Mouse (Mus musculus) naive thymus-derived CD4-positive, alpha-beta T cell, adult 2 months (primary cell): ENCODE measurements around the gene Tor4a.

ENCODE experiments used
- DNase-seq: peaks from one replicate; pipeline ENCODE4 v3.0.0-alpha.2; 2011; ENCODE audit warnings: low read depth

Gene Tor4a

GRCm38 (mm10) chr2:25224766-25225752, 28.4 kb upstream of the Tor4a start:
- DNase-seq, result peak; percentile 99

- no peak for DNase-seq
Observed at GRCm38 (mm10) chr2:25224492-25224765, 27.7 kb upstream of the Tor4a start, which contains the start of gene Tubb4b. Gene Tubb4b (minus strand): TSS chr2:25224702.

DNA sequence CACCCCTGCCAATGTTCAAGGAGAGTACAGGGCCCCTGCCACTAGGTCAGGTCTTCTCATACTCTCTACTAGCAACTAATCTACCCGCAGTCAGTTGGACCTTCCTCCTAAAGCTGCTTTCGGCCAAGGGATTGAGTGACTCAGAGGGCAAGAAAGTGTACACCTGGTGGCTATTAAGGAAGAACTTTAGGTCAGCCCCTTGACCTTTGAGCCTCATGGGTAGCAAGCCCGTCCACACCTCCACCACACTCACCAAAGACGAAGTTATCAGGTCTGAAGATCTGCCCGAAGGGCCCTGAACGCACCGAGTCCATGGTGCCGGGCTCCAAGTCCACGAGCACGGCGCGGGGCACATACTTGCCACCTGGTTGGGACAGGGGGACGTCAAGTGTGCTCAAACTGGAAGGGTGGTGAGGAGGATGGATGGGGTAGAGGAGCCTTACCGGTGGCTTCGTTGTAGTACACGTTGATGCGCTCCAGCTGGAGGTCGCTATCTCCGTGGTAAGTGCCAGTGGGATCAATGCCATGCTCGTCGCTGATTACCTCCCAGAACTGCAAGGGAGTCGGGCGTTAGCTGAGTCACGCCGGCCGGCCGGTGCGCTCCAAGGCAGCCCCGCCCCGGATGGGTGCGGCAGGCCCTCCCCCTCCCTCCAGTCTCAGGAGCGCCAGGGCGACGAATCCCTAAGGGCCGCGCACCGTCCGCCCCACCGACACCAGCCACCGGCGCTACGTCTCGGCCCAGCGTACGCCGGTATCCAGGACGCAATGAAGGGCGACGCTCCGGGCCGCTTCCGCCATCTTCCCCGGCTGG, 27.2 kb upstream of the Tor4a start:
- DNase-seq, result no peak

DNA sequence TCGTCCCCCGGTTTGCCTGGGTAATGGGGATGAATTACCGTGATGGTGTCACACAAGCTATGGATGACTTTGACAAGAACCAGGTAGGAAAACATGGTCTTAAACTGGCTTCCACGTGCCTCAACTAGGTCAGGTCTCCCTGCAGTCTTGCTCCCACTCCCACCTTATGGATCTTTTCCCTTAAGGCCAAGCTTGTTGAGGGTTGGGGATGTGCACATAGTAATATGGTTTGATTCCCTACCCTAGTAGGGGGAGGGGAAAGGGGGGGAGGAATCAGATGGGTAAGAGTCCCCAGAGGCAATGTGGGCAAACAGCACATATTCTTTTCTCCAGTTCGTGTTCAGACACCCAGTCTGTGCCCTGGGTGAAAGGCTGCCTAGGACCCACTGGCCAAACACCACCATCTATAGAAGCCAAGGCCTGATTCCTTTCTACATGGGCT, 24.7 kb upstream of the Tor4a start:
- no peak for DNase-seq

GRCm38 (mm10) chr2:25218445-25218844, 21.8 kb upstream of the Tor4a start, which contains the start of gene Fam166a:
Gene Fam166a (plus strand): TSS chr2:25218745.
- DNase-seq, result no peak

DNA sequence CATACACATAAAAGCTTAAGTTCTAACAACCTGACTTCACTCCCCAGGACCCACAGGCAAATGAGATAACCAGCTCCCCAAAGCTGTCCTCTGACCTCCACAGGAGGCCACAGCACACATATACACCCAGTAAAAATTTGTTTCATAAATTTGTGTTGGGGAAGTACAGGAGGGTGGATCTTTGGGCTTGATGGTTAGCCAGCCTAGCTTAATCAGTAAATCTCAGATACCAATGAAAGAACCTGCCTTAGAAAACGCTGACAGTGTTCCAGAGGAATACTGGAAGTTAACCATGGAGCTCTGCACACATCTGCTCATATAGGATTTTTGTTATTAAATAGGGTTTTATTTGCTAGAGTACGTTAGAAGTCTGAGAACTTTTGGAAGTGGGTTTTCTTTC, 21.0 kb upstream of the Tor4a start:
- no peak for DNase-seq

GRCm38 (mm10) chr2:25214444-25214843, 17.8 kb upstream of the Tor4a start, which contains the start of gene Stpg3:
Gene Stpg3 (minus strand): TSS chr2:25214637.
- DNase-seq, result no peak

DNA sequence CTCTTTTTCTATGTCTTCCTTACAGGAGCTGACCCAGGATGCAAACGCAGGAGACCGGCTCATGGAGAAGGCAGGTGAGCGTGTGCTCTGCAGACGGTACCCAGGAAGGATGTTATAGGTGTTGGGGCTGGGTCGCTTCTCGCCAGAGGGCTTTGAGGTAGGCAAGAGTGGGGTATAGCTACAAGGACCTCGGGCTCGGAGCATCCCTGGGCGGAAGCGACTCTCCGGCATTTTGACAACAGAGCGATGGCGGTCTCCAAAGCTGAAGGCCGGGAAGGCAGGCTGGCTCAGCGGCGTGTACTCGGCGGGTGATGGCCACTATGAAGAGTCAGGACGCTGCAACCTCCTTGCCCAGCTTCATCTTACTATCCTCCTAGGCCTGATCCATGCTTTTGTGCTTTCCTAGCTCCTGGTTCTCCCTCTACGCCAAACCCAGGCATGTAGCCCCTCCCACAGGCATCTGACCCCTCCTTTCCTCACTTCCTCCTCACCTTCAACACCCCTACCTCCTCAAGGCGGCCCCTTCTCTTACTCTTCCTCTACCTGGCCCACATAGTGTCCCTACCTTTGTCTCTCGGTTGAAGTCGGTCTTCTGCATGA, 16.7 kb upstream of the Tor4a start:
- DNase-seq, result no peak

DNA sequence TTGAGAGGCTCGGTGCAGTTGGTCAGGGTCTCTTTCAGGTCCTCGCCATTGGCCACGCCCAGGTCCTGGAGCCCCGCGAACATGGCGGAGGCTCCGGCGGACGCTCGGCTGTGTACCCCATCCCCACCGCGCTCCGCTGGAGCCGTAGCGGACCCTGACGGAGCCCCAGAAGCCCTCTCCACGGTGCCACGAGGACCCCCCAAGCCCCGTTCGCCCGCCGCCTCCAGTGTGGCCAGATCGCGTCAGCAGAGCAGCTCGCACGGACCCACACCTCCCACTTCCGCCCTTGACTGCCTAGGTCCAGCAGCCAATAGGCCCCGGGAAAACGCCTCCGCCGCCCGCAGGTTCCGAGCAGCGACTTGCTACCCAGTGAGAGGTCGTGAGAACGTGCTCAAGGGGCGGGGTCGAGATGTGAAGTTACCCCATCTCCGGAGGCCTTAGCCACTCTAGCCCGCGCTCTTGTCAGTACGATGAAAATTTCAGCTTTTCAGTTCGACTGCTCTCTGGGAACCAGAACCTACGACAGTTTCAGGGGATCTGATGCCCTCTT, 14.5 kb upstream of the Tor4a start, which contains the start of gene Nelfb:
TSS of gene Nelfb (minus strand) at position 369 of the 550 bp plus-strand sequence.
- DNase-seq, result peak; percentile 86

DNA sequence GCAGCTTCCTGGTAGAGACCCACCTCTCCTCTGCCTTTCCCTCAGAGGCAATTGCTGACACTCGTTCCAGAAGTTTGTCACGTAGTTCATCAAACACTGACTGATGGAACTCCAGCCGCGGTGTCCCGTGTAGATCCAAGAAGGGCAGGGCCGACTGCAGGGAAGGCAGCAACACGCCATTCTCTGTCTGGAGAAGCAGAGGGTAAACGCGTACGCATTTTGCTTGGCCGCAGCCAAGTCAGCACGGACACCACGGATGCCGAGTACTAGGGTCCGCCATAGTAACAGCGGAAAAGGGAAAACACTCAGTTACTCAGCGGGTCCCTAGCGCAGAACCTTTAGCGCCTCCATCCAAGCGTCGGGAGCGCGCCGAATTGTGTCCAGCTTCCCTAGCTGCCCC, 14.0 kb upstream of the Tor4a start:
- DNase-seq, result no peak

- DNase-seq, result no peak
Observed at GRCm38 (mm10) chr2:25207593-25207992, 10.9 kb upstream of the Tor4a start.

GRCm38 (mm10) chr2:25203631-25204214, 7.0 kb upstream of the Tor4a start:
- no peak for DNase-seq

DNA sequence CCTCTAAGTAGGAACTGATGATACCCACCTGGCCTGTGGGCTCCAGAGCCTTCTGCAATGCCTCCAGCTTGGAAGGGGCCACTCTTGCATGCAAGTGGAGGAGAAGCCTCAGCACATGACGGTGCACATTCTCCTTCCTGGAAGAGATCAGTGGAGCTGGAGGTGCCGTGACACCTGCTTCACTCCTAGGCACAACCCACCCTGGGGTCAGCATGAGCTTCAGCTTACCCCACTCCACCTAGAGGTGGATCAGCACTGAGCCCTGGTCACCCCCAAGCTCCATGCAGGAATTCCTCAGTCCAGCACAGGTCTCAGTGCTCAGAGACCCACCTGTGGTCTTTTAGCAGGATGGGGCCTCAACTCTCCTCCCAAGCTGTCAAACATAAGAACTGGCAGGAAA, 3.9 kb upstream of the Tor4a start:
- DNase-seq, result no peak

GRCm38 (mm10) chr2:25197946-25198345, 1.3 kb upstream of the Tor4a start:
- no peak for DNase-seq

DNA sequence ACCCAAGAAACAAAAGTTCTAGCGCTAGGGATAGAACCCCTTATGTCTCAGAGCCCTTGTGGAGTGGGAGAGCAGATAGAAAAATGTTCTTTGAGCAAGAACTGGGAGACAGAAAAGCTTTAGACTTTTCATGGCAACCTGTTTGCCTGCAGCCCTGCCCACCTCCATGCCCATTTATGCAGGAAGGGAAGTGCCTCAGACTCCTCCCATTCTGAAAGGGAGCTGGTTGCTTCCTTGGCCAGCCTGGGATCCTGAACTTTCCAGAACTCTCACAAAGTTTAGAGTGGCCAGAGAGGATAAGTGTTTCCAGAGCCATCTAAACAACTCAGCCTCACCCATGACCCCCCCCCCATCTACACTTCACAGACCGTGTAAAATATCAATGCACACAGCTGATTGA, 505 bp upstream of the Tor4a start:
- DNase-seq, result no peak

DNA sequence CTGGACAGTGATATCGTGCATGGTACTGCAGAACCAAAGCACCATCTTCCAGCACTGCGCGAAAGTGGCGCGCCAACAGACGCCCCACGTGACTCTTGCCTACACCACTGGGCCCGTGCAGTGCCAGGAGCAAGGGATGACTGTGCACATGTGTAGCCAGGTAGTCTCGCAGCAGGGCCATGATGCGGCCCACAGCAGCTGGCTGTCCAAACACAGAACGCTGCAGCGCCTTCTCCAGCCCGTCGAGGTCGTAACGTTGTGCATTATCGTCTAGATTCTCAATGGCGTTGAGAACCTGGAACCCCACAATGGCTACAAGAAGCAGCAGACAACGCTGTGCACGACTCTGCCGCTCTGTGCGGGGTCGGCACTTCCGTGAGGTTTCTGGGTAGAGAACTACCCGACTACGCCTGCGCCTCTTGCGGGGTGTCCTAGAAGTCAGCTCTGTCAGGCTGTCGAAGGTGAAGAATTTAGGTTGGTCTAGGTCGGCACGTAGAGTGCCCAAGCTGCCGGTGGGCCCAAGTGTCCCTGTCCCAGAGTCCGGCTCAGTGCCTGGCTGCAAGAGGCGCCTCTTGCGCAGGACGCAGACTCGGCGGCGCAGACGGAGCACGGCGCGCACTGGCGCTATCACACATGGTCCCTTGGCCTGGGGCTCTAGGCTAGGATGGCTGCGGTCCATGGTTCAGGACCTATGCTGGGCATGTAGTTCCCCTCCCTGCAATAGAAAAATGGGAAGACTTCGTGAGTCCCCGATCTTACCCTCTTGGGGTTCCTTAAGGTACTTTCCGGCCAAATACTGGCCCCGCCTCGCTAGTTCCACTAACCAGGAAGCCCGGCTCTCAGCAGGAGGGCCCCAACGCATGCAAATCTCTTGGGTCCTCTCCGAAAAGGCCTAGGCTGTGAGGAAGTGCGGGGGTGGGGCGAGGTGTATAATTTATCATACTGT, 1.2 kb downstream of the Tor4a start:
- peak; percentile 73 for DNase-seq

- peak; percentile 57 for DNase-seq
Observed at GRCm38 (mm10) chr2:25194486-25195171, 2.1 kb downstream of the Tor4a start.

DNA sequence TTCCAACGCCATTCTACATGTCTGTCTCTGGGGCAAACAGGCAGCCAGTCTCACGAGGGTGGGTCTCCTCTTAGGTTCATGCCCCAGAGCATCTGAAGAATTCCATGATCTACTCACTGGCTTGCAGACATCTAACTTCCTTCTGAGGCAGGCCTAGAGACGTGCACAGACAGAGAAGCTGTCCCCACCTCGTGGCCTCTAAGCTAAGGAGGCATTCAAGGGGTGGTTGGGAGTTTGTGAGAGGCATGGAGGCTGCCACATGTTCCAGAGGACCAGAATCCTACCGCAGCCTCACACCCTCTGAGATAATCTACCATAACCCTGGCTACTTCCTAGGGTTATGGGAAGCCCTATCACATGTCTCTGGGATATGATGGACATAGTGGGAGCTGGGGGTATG, 2.7 kb downstream of the Tor4a start:
- no peak for DNase-seq

- DNase-seq, result peak; percentile 92
Observed at GRCm38 (mm10) chr2:25193330-25193770, 3.3 kb downstream of the Tor4a start.

DNA sequence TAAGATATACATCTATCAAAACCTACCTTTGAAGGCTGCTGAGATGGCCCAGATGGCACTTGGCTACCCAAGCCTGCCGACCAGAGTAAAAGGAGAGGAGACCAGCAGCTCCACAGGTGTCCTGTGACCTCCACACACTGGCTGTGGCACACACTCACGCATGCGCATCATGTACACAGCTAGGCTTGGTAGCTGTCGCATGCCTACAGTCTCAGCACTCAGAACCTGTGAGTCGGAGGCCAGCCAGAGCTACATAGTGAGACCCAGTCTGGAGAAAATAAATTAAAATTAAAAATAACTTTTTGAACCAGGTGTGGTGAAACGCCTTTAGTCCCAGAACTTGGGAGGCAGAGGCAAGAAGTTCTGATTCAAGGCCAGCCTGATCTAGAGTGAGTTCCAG, 8.8 kb downstream of the Tor4a start:
- no peak for DNase-seq
